Mouse (Mus musculus) G1E (cell line): ENCODE data around the gene Hmcn2.

Experiments
- CTCF ChIP-seq: IDR thresholded peaks from 2 replicates; pipeline ENCODE4 v1.5.1; 2012; ENCODE audit warnings: low read depth, low read length, inconsistent platforms, mixed read lengths
- GATA1 ChIP-seq: IDR thresholded peaks from 2 replicates; pipeline ENCODE4 v1.6.1; 2012; ENCODE audit warnings: borderline replicate concordance, low read length, inconsistent platforms, mixed read lengths
- GATA2 ChIP-seq: IDR thresholded peaks from 2 replicates; pipeline ENCODE4 v1.6.1; 2012; ENCODE audit warnings: low read depth, low read length, inconsistent platforms, borderline replicate concordance
- POLR2AphosphoS5 ChIP-seq: IDR thresholded peaks from 2 replicates; pipeline ENCODE4 v1.6.1; 2012; ENCODE audit warnings: low read depth, low read length, inconsistent platforms; ENCODE audit not compliant: insufficient replicate concordance
- TAL1 ChIP-seq: conservative IDR thresholded peaks from 2 replicates; pipeline ENCODE4 v1.6.1; 2012; ENCODE audit warnings: low read depth, low read length, inconsistent platforms, mixed read lengths

GRCm38 (mm10) chr2:31472406-31473065 is 158.3 kb downstream of the Hmcn2 start:
- TF ChIP-seq GATA1 (no peak), CTCF (peak; percentile 68), TAL1 (no peak), POLR2AphosphoS5 (no peak), GATA2 (no peak)
